Mouse (Mus musculus): ENCODE measurements at regions not wholly inside any gene's neighbourhood (a gene's known extent, or its start where the extent isn't known, plus 50 kb on each side); places are given as distances from the start of the nearest gene placed in this dataset.

DNA sequence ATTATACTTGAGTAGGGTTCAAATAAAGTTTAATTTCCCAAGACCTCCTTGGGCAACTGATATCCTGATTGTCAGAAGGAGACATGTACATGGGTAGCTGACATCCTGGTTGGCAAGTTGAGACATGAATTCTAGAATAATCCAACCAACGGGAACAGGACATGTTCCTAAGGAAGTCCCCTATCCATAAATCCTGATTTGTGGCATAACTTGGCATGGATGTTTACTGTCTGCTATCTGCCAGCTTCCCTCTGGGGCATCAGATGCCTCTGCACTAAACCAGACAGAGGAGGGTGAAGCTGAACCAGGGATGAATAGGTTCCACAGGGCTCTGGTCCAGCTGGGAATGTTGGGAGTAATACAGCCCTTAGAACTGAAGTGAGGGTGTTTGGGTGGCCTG is 94.7 kb downstream of the Mtpn start:
- TF ChIP-seq CTCF (IDR thresholded peaks at IDR 0.05; ENCODE audit: insufficient read depth, low read length) (no peak), POLR2A (IDR thresholded peaks at IDR 0.05; ENCODE audit: borderline replicate concordance, extremely low read depth, low read depth, low read length) (no peak)

All from lung, adult 2 months (tissue).